Mouse (Mus musculus) WW6 (cell line): ENCODE measurements at regions not wholly inside any gene's neighbourhood (a gene's known extent, or its start where the extent isn't known, plus 50 kb on each side); places are given as distances from the start of the nearest gene placed in this dataset.

Source experiments
- DNase-seq: peaks from one replicate; pipeline ENCODE4 v3.0.0-alpha.2; 2013; ENCODE audit warnings: low read depth, low spot score

GRCm38 (mm10) chr3:43339101-43339500 lies 1596.7 kb downstream of the D3Ertd751e start:
- no peak for DNase-seq

- DNase-seq, result peak; percentile 1
Observed at GRCm38 (mm10) chr3:43342928-43343327, 1600.5 kb downstream of the D3Ertd751e start.

- no peak for DNase-seq
Observed at GRCm38 (mm10) chr3:43352829-43353228, 1610.4 kb downstream of the D3Ertd751e start.

- DNase-seq, result no peak
Observed at GRCm38 (mm10) chr3:43358511-43358910, 1616.1 kb downstream of the D3Ertd751e start.

GRCm38 (mm10) chr3:43399893-43400292 lies 1657.5 kb downstream of the D3Ertd751e start:
- no peak for DNase-seq

- DNase-seq, result no peak
Observed at GRCm38 (mm10) chr3:43424886-43425285, 1682.5 kb downstream of the D3Ertd751e start.

- DNase-seq, result no peak
Observed at GRCm38 (mm10) chr3:43426672-43427071, 1684.3 kb downstream of the D3Ertd751e start.

- DNase-seq, result no peak
Observed at GRCm38 (mm10) chr3:43461541-43462109, 1719.2 kb downstream of the D3Ertd751e start.
